Mouse (Mus musculus) adrenal gland, postnatal 4 days (tissue): Measurements from ENCODE around the gene Icam4. TPM values are rescaled to one million over a fixed set of nuclear protein-coding genes. Genes with fewer than 3 reads are reported as not detected.
"Not testable (repeated sequence)": the region's sequence is repeated elsewhere in the genome, so short reads cannot be mapped to it uniquely, and the experiment has no call there.

Source experiments
- DNase-seq, 2 experiments: peaks; one replicate each; pipeline ENCODE4 v3.0.0; 2021 to 2022; ENCODE audit warnings: low spot score in 2 of 2, mixed read lengths in 2 of 2
- long read RNA-seq, 2 experiments: library from polyadenylated mRNA; stranded (forward); transcript quantifications; one replicate each; pipeline ENCODE4 v2.0.0; 2021
- total RNA-seq, 2 experiments: library from RNA; stranded (reverse); gene quantifications; 2 replicates each; pipeline ENCODE4 v1.2.3; 2021

Gene Icam4
- 1 to 10 TPM; 3.8 to 4.5 TPM for total RNA-seq
- long read RNA-seq, experiment 1, partial matches to known transcripts = 1 of 3 reads
- long read RNA-seq, experiment 1, other reads (novel, unspliced or antisense) = 0 of 3 reads
- long read RNA-seq, experiment 2, partial matches to known transcripts = 0 of 4 reads
- long read RNA-seq, experiment 2, other reads (novel, unspliced or antisense) = 1 of 4 reads

- peak; percentile 58 to 67 for DNase-seq
Measured at GRCm38 (mm10) chr9:21029291-21030054, at the start of gene Icam4. Icam4 (plus strand) TSS chr9:21029373.

- DNase-seq = no peak
Measured at GRCm38 (mm10) chr9:20979769-20980168, 49.4 kb upstream of the Icam4 start.

DNA sequence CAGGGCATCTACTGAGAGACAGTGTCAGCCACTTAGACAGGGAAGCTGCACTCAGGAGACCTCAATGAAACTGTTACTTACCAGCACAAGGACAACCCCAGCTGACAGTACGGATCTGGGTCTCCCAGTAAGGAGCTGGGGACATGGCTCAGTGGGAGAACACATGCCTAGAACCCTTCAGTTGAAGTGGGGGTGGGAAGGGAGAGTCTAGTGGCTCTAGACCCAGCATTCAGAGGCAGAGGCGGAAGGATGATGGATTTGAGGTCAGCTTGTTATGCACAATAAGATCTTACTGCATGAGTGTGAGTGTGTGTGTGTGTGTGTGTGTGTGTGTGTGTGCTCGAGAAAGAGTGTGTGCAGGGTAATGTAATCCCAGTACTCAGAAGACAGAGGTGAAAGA lies 47.0 kb upstream of the Icam4 start:
- DNase-seq = no peak

GRCm38 (mm10) chr9:20983169-20983568 lies 46.0 kb upstream of the Icam4 start:
- DNase-seq = no peak

- DNase-seq = no peak
Measured at GRCm38 (mm10) chr9:20986952-20987686, 42.1 kb upstream of the Icam4 start.

- DNase-seq = no peak
Measured at GRCm38 (mm10) chr9:20987953-20988352, 41.2 kb upstream of the Icam4 start.

GRCm38 (mm10) chr9:20990861-20991260 lies 38.3 kb upstream of the Icam4 start:
- DNase-seq = no peak

DNA sequence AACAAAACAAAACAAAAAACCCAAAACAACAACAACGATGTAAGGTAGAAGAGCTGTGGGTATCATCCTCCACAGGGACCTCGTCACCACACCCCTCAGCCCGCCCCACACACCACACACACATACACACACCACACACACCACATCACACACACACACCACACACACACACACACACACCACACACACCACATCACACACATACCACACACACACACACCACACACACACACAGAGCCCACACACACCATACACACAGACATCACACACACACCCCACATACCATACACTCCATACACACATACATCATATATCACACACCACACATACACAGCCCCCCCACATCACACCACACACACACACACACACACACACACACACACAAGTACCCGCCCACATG lies 37.6 kb upstream of the Icam4 start:
- no peak for DNase-seq

DNA sequence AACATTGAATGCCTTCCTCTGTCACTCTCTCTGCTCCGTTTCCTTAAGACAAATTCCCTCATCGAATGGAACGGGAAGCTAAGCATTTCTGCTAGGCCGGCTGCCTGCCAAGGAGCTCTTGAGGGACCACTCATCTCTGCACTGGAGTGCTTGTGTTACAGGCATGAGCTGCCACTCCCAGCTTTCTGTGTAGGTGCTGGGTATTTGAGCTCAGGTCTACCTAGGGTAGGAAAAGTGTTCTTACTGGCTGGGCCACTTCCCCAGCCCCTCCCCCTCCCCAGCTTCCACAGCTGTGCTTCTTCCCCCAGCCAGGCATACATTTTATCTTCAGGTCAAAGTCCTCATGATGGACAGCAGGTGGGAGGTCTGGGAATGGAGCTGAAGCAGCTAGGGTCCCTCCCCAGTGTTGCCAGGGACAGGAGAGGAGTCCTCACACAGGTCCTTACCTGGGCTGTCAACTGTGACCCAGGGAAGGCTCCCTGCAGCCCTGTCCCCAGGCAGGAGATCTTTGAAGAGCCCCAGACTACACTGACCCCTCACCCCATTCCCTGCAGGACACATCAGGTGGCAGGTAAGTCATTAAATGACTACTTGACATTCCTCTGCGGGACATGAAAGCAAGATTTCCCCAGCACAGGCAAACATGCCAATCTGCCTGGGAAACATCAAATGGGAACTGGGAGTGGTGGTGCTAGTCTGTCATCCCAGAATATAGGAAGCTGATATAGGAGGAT lies 35.8 kb upstream of the Icam4 start:
- DNase-seq = no peak

GRCm38 (mm10) chr9:20995069-20995468 lies 34.1 kb upstream of the Icam4 start:
- DNase-seq = no peak

DNA sequence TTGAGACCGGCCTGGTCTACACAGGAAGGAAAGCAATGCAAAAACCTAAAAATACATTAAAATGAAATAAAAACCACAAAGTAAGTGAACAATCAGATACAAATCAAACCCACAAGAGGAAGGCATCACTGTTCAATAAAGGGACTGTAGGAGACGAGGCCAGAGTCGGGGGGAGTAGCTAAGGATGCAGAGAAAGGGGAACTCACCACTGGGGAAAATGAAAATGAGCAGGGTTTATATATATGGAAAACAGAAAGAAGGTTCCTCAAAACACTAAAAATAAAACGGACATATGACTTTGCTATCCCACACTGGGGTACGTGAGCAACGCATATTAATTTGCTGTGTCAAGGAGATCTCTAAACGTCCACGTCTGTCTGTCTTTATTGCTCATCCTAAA lies 32.1 kb upstream of the Icam4 start:
- DNase-seq = no peak

DNA sequence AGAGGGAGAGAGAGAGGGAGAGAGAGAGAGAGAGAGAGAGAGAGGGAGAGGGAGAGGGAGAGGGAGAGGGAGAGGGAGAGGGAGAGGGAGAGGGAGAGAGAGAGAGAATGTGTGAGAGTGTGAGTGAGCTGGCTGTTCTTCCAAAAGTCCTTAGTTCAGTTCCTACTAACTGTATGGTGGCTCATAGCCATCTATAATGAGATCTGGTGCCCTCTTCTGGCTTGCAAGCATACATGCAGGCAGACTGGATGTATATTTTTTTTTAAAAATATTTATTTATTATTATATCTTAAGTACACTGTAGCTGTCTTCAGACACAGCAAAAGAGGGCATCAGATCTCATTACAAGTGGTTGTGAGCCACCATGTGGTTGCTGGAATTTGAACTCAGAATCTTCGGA lies 30.8 kb upstream of the Icam4 start:
- DNase-seq = not testable (repeated sequence)

DNA sequence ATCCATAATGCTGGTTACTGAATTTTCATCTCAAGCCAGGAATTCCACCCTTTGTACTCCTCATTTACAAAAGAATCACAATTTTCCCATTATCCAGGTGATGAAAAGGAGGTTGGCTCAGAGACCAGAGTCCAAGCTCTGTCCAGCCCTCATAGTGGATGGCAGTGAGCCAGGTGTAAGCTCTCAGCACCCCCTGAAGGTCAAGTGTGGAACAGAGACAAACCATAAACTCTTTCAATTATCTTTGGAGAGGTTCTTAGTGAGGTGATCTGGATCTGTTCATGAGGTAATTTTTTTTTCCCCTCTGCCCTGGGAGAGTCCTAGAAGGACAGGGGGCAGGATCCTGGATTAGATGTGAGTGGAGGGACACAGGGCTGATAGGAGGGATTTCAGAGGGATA lies 28.4 kb upstream of the Icam4 start:
- DNase-seq = no peak

DNA sequence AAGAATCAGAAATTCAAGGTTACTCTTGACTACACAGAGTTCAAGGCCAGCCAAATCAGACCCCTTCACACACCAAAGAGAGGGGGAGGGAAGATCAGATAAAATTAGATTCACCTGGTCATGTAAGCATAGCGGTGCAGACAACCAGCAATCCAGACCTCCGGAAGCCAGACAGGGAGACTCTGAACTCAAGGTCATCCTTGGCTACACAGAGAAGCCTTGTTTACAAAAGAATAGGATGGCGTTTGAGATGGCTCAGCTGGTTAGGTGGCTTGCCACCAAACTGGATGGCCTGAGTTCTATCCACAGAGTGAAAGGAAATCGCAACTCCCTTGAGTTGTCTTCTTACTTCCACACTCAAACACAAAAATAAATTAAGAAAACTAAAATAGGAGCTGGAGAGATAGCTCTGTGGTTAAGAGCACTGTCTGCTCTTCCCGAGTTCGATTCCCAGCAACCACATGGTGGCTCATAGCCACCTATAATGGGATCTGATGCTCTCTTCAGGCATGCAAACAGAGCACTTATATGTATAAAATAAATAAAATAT lies 27.4 kb upstream of the Icam4 start:
- no peak for DNase-seq

DNA sequence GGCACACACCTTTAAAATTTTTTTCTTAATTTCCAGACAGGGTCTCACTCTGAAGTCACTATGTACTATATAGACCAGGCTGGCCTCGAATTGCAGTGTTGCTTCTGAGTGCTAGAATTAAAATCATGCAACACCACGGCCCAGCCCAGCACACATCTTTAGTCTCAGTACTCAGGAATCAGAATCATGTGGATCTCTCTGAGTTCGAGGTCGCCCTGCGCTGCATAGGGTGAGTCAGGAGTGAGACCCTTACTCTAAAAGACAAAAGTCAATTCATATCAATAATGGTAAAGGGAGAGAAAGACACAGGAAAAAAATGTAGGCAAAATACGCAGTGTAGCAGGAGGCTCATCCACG lies 26.9 kb upstream of the Icam4 start:
- no peak for DNase-seq

- DNase-seq = peak; percentile 71 to 77
Measured at GRCm38 (mm10) chr9:21002627-21003551, 26.3 kb upstream of the Icam4 start, which contains the start of gene Mrpl4. Mrpl4 (plus strand) TSS chr9:21002738.

- DNase-seq = no peak
Measured at GRCm38 (mm10) chr9:21007313-21007952, 21.7 kb upstream of the Icam4 start.

DNA sequence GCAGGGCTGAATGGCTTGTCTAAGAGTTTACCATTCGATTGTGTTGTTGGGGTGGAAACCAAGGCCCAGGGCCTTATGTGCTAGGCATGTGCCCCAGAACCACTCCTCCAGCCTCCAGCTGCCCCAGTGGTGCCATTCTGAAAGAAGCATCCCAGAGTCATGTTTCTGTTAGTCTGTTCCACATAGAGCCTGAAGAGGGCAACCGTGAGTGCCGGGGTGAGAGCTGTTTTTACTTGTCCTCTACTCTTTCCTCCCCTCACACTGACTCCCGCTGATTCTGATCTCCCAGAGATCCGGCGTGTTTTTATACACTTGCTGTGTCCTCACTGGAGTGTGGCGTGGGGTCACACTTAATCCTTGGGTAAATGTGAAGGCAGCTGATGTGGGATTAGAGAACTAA lies 21.2 kb upstream of the Icam4 start:
- no peak for DNase-seq

- DNase-seq = no peak
Measured at GRCm38 (mm10) chr9:21010362-21010761, 18.8 kb upstream of the Icam4 start.
